Mouse (Mus musculus) embryonic stem cell, embryonic (primary cell): ENCODE measurements around the gene Iyd.

ENCODE experiments used
- CTCF ChIA-PET, 4 experiments: fragments of 300-600 bp in 2 of 4; fragments of 350-600 bp in 2 of 4; sonication (Branson Sonifier 250); formaldehyde crosslinking; loops; one replicate each; lab custom pipeline; 2022; ENCODE audit warnings: inconsistent platforms in 2 of 4; lab: Charles Lee
- POLR2A ChIA-PET, 4 experiments: fragments of 300-600 bp in 2 of 4; fragments of 350-600 bp in 2 of 4; sonication (Branson Sonifier 250); formaldehyde crosslinking; loops; one replicate each; lab custom pipeline; 2022; ENCODE audit warnings: antibody characterized with exemption in 4 of 4, inconsistent platforms in 1 of 4; lab: Charles Lee

Gene Iyd

GRCm38 (mm10) chr10:3530661-3531060 lies 9.4 kb upstream of the Iyd start:
- POLR2A ChIA-PET: no interaction called here
- CTCF ChIA-PET: no interaction called here

GRCm38 (mm10) chr10:3531375-3531774 lies 8.7 kb upstream of the Iyd start:
- ChIA-PET POLR2A (no interaction called here), CTCF (no interaction called here)

- CTCF ChIA-PET: interaction anchor here (0.6 to 2.2 kb wide), 8 partner anchors 9 to 500 kb away, joined by 3 to 8 read pairs (median 3); no protein-coding TSS in a partner anchor
- POLR2A ChIA-PET: no interaction called here
Measured at GRCm38 (mm10) chr10:3534445-3534844, 5.6 kb upstream of the Iyd start.

- ChIA-PET POLR2A (interaction anchor here in 2 of 4 experiments (0.5 to 0.6 kb wide), 2 partner anchors 204 to 557 kb away, joined by 3 to 4 read pairs; no protein-coding TSS in a partner anchor), CTCF (interaction anchor here in 2 of 4 experiments (0.6 to 1.1 kb wide), 3 partner anchors 24 to 427 kb away, joined by 4 to 9 read pairs (median 4); no protein-coding TSS in a partner anchor)
Measured at GRCm38 (mm10) chr10:3536361-3536760, 3.7 kb upstream of the Iyd start.

GRCm38 (mm10) chr10:3549384-3549783 lies 9.3 kb downstream of the Iyd start:
- ChIA-PET CTCF (no interaction called here), POLR2A (no interaction called here)

- POLR2A ChIA-PET: interaction anchor here in 1 of 4 experiments (0.5 kb wide), 1 partner anchor 18 kb away, joined by 5 read pairs; no protein-coding TSS in a partner anchor
- CTCF ChIA-PET: interaction anchor here in 3 of 4 experiments (0.7 to 1.7 kb wide), 5 partner anchors 8 to 876 kb away, joined by 3 to 4 read pairs (median 3); no protein-coding TSS in a partner anchor
Measured at GRCm38 (mm10) chr10:3555128-3555527, 15.1 kb downstream of the Iyd start.

- CTCF ChIA-PET: interaction anchor here in 1 of 4 experiments (0.8 to 1.6 kb wide), 2 partner anchors 11 to 12 kb away, joined by 3 to 4 read pairs; no protein-coding TSS in a partner anchor
- POLR2A ChIA-PET: interaction anchor here in 2 of 4 experiments (0.6 kb wide), 2 partner anchors 254 to 384 kb away, joined by 4 to 5 read pairs; no protein-coding TSS in a partner anchor
Measured at GRCm38 (mm10) chr10:3556538-3556937, 16.5 kb downstream of the Iyd start.

- CTCF ChIA-PET: no interaction called here
- POLR2A ChIA-PET: no interaction called here
Measured at GRCm38 (mm10) chr10:3559136-3559535, 19.1 kb downstream of the Iyd start.

GRCm38 (mm10) chr10:3562165-3562564 lies 22.1 kb downstream of the Iyd start:
- CTCF ChIA-PET: no interaction called here

GRCm38 (mm10) chr10:3565126-3565525 lies 25.1 kb downstream of the Iyd start:
- CTCF ChIA-PET: interaction anchor here in 2 of 4 experiments (0.6 to 0.8 kb wide), 2 partner anchors 8 to 25 kb away, joined by 3 to 4 read pairs; partner anchors contain the start of gene Iyd (in 1 of the 2)
- POLR2A ChIA-PET: no interaction called here

More at GRCm38 (mm10) chr10:3562165-3562564, 22.1 kb downstream of the Iyd start:
- POLR2A ChIA-PET: no interaction called here

- POLR2A ChIA-PET: interaction anchor here in 2 of 4 experiments (0.6 to 1.7 kb wide), 4 partner anchors 373 to 405 kb away, joined by 3 to 4 read pairs (median 3); partner anchors contain the start of gene Mthfd1l (in 1 of the 2)
- CTCF ChIA-PET: interaction anchor here (0.6 to 1.5 kb wide), 20 partner anchors 12 to 773 kb away, joined by 3 to 8 read pairs (median 4); partner anchors contain the start of gene Plekhg1 (in 1 of the 4)
Measured at GRCm38 (mm10) chr10:3567821-3568220, 27.8 kb downstream of the Iyd start.

GRCm38 (mm10) chr10:3572723-3573649 lies 32.9 kb downstream of the Iyd start:
- CTCF ChIA-PET: interaction anchor here (0.6 to 2.6 kb wide), 24 partner anchors 10 to 1387 kb away, joined by 3 to 14 read pairs (median 4); partner anchors contain the start of gene Plekhg1 (in 1 of the 4)
- POLR2A ChIA-PET: interaction anchor here in 3 of 4 experiments (0.8 to 2.9 kb wide), 6 partner anchors 167 to 400 kb away, joined by 3 to 11 read pairs (median 3); partner anchors contain the start of genes Mthfd1l (in 2 of the 3) and Plekhg1 (in 1 of the 3)

- ChIA-PET POLR2A (interaction anchor here in 2 of 4 experiments (0.9 to 2.9 kb wide), 5 partner anchors 166 to 399 kb away, joined by 3 to 11 read pairs (median 3); partner anchors contain the start of genes Mthfd1l (in 1 of the 2) and Plekhg1 (in 1 of the 2)), CTCF (interaction anchor here (0.7 to 2.6 kb wide), 14 partner anchors 10 to 584 kb away, joined by 3 to 14 read pairs (median 4); no protein-coding TSS in a partner anchor)
Measured at GRCm38 (mm10) chr10:3573905-3574500, 34.0 kb downstream of the Iyd start.

GRCm38 (mm10) chr10:3590632-3591031 lies 50.6 kb downstream of the Iyd start:
- POLR2A ChIA-PET: interaction anchor here in 1 of 4 experiments (0.7 kb wide), 1 partner anchor 156 kb away, joined by 3 read pairs; no protein-coding TSS in a partner anchor

GRCm38 (mm10) chr10:3591790-3592189 lies 51.8 kb downstream of the Iyd start:
- ChIA-PET POLR2A (interaction anchor here in 2 of 4 experiments (0.6 to 1.0 kb wide), 3 partner anchors 9 to 767 kb away, joined by 3 to 4 read pairs (median 3); no protein-coding TSS in a partner anchor), CTCF (no interaction called here)

More at GRCm38 (mm10) chr10:3590632-3591031, 50.6 kb downstream of the Iyd start:
- CTCF ChIA-PET: interaction anchor here in 1 of 4 experiments (0.8 kb wide), 1 partner anchor 17 kb away, joined by 3 read pairs; no protein-coding TSS in a partner anchor

- POLR2A ChIA-PET: no interaction called here
Measured at GRCm38 (mm10) chr10:3596697-3597096, 56.7 kb downstream of the Iyd start.

GRCm38 (mm10) chr10:3597760-3598159 lies 57.7 kb downstream of the Iyd start:
- CTCF ChIA-PET: no interaction called here
- POLR2A ChIA-PET: interaction anchor here in 2 of 4 experiments (0.6 kb wide), 2 partner anchors 13 to 497 kb away, joined by 3 to 6 read pairs; no protein-coding TSS in a partner anchor

More at GRCm38 (mm10) chr10:3596697-3597096, 56.7 kb downstream of the Iyd start:
- CTCF ChIA-PET: no interaction called here
